Mouse (Mus musculus): ENCODE results near the gene Zmiz1. TPM values are rescaled to one million over a fixed set of nuclear protein-coding genes. Genes with fewer than 3 reads are reported as not detected.

Zmiz1 gene
- total RNA-seq, 2 experiments from 2014 or later, result 83.9 to 111 TPM

- intact Hi-C loops (cut with DNase I), result no loop called here
Measured at GRCm38 (mm10) chr14:25486220-25486619, 27.2 kb downstream of the Zmiz1 start.

GRCm38 (mm10) chr14:25486742-25487469 lies 27.9 kb downstream of the Zmiz1 start:
- DNase-seq (ENCODE audit: low spot score in 2 of 2), result no peak
- intact Hi-C loops (cut with DNase I), result no loop called here

More at GRCm38 (mm10) chr14:25486220-25486619, 27.2 kb downstream of the Zmiz1 start:
- DNase-seq (ENCODE audit: low spot score in 2 of 2), result no peak

GRCm38 (mm10) chr14:25487470-25487955 lies 28.5 kb downstream of the Zmiz1 start:
- DNase-seq (ENCODE audit: low spot score in 2 of 2), result no peak
- intact Hi-C loops (cut with DNase I), result no loop called here

- intact Hi-C loops (cut with DNase I), result no loop called here
- DNase-seq (ENCODE audit: low spot score in 2 of 2), result no peak
Measured at GRCm38 (mm10) chr14:25488097-25488613, 29.2 kb downstream of the Zmiz1 start.

GRCm38 (mm10) chr14:25489336-25490078 lies 30.5 kb downstream of the Zmiz1 start:
- DNase-seq (ENCODE audit: low spot score in 2 of 2), result no peak
- intact Hi-C loops (cut with DNase I), result no loop called here

GRCm38 (mm10) chr14:25491961-25492360 lies 33.0 kb downstream of the Zmiz1 start:
- intact Hi-C loops (cut with DNase I), result no loop called here
- DNase-seq (ENCODE audit: low spot score in 2 of 2), result no peak

- intact Hi-C loops (cut with DNase I), result no loop called here
- no peak for DNase-seq (ENCODE audit: low spot score in 2 of 2)
Measured at GRCm38 (mm10) chr14:25492567-25493279, 33.7 kb downstream of the Zmiz1 start.

GRCm38 (mm10) chr14:25493301-25494241 lies 34.6 kb downstream of the Zmiz1 start:
- intact Hi-C loops (cut with DNase I), result no loop called here
- no peak for DNase-seq (ENCODE audit: low spot score in 2 of 2)

- intact Hi-C loops (cut with DNase I), result loop anchor here (5.0 kb wide), 1 partner anchor 32 kb away; no protein-coding TSS in a partner anchor
- no peak for DNase-seq (ENCODE audit: low spot score in 2 of 2)
Measured at GRCm38 (mm10) chr14:25494778-25495177, 35.8 kb downstream of the Zmiz1 start.

GRCm38 (mm10) chr14:25496116-25496515 lies 37.1 kb downstream of the Zmiz1 start:
- DNase-seq (ENCODE audit: low spot score in 2 of 2), result no peak

GRCm38 (mm10) chr14:25496989-25497388 lies 38.0 kb downstream of the Zmiz1 start:
- no peak for DNase-seq (ENCODE audit: low spot score in 2 of 2)
- intact Hi-C loops (cut with DNase I), result loop anchor here (5.0 kb wide), 1 partner anchor 35 kb away; no protein-coding TSS in a partner anchor

More at GRCm38 (mm10) chr14:25496116-25496515, 37.1 kb downstream of the Zmiz1 start:
- intact Hi-C loops (cut with DNase I), result loop anchor here (5.0 kb wide), 1 partner anchor 34 kb away; no protein-coding TSS in a partner anchor

GRCm38 (mm10) chr14:25497596-25497995 lies 38.6 kb downstream of the Zmiz1 start:
- peak in 1 of 2 experiments; percentile 43 for DNase-seq (ENCODE audit: low spot score in 2 of 2)
- intact Hi-C loops (cut with DNase I), result loop anchor here (5.0 kb wide), 1 partner anchor 35 kb away; no protein-coding TSS in a partner anchor

- no peak for DNase-seq (ENCODE audit: low spot score in 2 of 2)
- intact Hi-C loops (cut with DNase I), result loop anchor here (5.0 kb wide), 1 partner anchor 36 kb away; no protein-coding TSS in a partner anchor
Measured at GRCm38 (mm10) chr14:25498367-25498766, 39.4 kb downstream of the Zmiz1 start.

- intact Hi-C loops (cut with DNase I), result loop anchor here (5.0 kb wide), 1 partner anchor 37 kb away; no protein-coding TSS in a partner anchor
- no peak for DNase-seq (ENCODE audit: low spot score in 2 of 2)
Measured at GRCm38 (mm10) chr14:25499526-25499925, 40.5 kb downstream of the Zmiz1 start.

- no peak for DNase-seq (ENCODE audit: low spot score in 2 of 2)
Measured at GRCm38 (mm10) chr14:25500511-25501120, 41.6 kb downstream of the Zmiz1 start.

GRCm38 (mm10) chr14:25501481-25501880 lies 42.5 kb downstream of the Zmiz1 start:
- no peak for DNase-seq (ENCODE audit: low spot score in 2 of 2)
- intact Hi-C loops (cut with DNase I), result no loop called here

More at GRCm38 (mm10) chr14:25500511-25501120, 41.6 kb downstream of the Zmiz1 start:
- intact Hi-C loops (cut with DNase I), result no loop called here

GRCm38 (mm10) chr14:25502355-25502754 lies 43.4 kb downstream of the Zmiz1 start:
- intact Hi-C loops (cut with DNase I), result no loop called here
- no peak for DNase-seq (ENCODE audit: low spot score in 2 of 2)

GRCm38 (mm10) chr14:25504241-25504640 lies 45.3 kb downstream of the Zmiz1 start:
- intact Hi-C loops (cut with DNase I), result no loop called here

More at GRCm38 (mm10) chr14:25504241-25504640, 45.3 kb downstream of the Zmiz1 start:
- DNase-seq (ENCODE audit: low spot score in 2 of 2), result no peak
